Mouse (Mus musculus) gastrocnemius, postnatal 25 days (tissue): Measurements from ENCODE around the gene Cd82. TPM values are rescaled to one million over a fixed set of nuclear protein-coding genes. Genes with fewer than 3 reads are reported as not detected.

Experiments
- DNase-seq: peaks from one replicate; pipeline ENCODE4 v3.0.0; 2022
- total RNA-seq, 2 experiments: library from RNA; stranded (reverse); gene quantifications; 1 replicate in 1 of 2; 2 replicates in 1 of 2; pipeline ENCODE4 v1.2.3; 2021

Gene Cd82
- total RNA-seq, 2 experiments from 2014 or later = 9.1 to 12.0 TPM

GRCm38 (mm10) chr2:93466314-93466713 lies 3.4 kb upstream of the Cd82 start:
- no peak for DNase-seq

GRCm38 (mm10) chr2:93461869-93462714 lies 848 bp downstream of the Cd82 start:
- peak; percentile 95 for DNase-seq

GRCm38 (mm10) chr2:93460786-93461469 lies 2.0 kb downstream of the Cd82 start:
- DNase-seq = no peak

GRCm38 (mm10) chr2:93459208-93459920 lies 3.6 kb downstream of the Cd82 start:
- DNase-seq = no peak

DNA sequence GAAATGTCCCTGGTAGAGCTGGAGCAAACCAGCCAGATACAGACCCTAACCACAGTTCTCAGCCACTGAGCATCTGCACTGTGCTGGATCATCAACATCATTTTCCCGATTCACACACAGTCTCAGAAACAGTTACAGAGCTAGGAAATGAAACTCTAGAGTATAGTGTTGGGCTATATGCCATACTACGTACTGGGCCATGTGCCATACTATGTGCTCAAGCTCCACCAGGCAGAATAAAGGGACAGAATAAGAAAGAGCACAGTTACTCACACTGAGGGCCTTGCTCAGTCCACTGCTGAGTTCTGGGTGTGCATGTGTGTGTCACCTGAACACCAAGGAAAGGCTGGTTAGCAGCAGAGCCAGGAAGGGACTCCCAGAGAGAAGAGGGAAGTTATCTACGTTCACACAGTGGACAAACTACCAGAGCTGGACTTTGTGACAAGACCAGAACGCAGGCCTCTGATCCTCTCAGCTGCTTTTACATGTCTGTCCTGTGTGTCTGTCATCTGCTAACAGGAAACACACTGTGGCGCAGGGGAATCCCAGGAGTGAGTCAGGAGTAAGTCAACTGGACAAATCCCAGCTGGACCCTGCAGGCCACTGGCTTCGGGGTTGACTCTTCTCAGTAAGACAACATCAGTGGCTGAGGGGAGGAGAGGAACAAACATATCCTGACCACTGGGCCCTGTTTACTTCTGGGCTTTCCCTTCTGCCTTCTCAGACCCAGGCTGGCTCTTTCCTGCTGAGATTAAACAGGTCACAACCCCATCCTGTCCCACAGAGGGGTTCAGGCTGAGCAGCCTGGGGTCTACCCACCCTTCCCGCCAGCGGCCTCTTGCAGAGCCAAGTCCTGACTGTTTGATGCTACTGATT lies 4.4 kb downstream of the Cd82 start:
- DNase-seq = no peak

GRCm38 (mm10) chr2:93457426-93458130 lies 5.4 kb downstream of the Cd82 start:
- no peak for DNase-seq

DNA sequence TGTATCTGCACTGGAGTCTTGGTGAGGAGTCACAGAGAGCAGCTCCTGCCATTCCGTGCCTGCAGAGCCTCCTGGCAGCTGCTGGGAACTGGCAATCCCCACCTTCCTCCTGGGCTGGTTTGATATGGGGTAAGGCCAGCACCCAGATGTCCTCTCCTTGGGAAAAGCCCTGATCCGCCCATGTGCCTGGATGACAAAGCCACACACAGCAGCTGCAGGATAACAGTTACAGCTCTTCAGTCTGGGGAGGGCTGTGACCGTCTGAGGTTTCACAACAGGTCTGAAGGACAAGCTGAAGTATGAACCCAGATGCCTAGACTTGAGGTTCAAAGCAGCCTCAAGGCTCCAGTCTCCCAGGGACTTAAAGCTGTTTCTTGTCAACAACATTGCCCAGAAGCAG lies 6.8 kb downstream of the Cd82 start:
- no peak for DNase-seq

GRCm38 (mm10) chr2:93454817-93455591 lies 7.9 kb downstream of the Cd82 start:
- no peak for DNase-seq

DNA sequence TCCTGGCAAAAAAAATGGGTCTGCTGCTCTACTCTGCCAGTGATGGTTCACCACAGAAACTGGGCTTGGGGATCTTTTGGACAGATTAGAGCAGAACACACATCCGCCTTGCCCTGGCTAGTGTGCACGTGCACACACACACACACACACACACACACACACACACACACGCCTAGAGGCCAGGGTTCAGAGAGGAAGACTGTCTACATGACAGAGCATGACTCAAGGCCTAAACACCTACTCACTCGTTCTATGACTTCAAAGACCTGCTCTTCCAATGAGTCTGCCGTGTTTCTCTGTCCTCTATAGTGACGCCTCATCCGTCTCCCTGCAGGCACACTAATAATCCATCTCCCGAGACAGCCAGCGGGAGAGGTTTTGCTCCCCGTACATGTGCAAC lies 8.6 kb downstream of the Cd82 start:
- no peak for DNase-seq

DNA sequence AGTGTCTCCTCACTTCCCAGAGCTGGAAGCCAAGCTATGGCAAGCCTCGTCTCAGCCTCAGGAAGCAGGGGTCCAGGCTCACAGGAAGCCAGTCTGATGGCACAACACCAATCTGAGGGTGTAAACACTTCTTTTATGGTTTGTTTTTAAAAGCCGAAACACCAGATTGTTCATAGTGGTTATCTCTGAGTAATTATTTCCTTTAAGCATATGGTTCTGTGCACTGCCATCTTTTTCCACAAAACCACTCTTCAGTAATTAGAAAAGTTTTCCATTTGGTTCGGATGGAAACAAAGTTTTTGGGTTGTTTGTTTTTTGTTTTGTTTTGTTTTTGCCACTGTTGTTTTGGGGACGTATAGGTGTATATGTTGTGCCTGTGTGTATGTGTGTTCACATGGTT lies 9.9 kb downstream of the Cd82 start:
- DNase-seq = no peak

DNA sequence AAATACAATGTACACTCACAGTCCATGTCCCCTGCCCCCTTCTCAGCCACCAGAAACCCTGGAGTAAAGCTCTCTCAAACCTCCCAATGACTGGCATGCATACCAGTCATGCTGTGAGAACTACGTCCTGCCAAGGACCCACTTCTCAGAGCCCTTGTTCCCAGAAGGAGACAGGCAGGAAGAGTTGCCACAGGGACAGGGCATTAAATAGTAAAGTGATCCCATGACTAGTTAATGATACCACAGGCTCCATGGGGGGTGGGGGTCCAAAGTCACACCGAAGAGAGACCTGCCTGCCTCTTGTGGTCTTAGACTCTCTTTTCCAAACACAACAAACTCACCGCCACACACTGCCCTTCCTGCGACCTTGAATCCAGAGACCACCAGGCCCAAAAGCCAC lies 10.4 kb downstream of the Cd82 start:
- no peak for DNase-seq

- no peak for DNase-seq
Observed at GRCm38 (mm10) chr2:93452057-93452456, 10.9 kb downstream of the Cd82 start.

DNA sequence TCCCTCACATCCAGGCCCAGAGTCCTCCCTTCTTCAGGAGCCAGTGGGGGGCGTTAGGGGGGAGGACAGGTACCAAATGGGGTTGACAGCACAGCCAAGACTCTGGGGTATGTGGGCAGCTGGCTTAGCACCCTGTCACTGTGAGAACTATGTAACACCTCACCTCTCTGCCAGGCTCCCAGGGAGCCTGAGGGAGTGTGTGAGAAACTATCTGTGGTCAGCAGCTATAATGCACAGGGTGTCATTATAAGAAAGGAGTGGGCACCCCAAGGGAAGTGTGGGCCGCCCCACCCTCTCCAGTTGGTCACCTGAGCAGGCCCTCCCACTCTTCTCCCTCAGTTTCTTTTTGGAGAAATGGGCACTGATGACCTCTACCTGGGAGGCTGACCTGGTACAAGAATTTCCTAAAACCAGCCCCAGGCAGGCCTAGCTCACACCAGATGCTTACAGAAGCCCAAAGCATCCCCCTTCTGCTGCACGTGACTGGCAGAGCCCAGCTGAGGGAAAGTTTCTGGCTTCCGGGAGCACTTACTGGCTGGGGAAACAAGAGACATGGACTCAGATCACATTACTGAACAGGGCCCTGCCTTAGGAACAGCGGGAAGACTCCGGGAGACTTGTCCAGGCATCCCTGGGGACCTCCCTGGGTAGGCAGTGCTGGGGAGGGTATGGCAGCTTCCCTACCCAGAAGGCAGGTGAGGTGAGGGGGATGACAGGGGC lies 11.6 kb downstream of the Cd82 start:
- DNase-seq = no peak

GRCm38 (mm10) chr2:93450695-93451094 lies 12.2 kb downstream of the Cd82 start:
- no peak for DNase-seq

- DNase-seq = no peak
Observed at GRCm38 (mm10) chr2:93449657-93450056, 13.3 kb downstream of the Cd82 start.

- DNase-seq = no peak
Observed at GRCm38 (mm10) chr2:93448774-93449173, 14.2 kb downstream of the Cd82 start.

- no peak for DNase-seq
Observed at GRCm38 (mm10) chr2:93447500-93448249, 15.3 kb downstream of the Cd82 start.

DNA sequence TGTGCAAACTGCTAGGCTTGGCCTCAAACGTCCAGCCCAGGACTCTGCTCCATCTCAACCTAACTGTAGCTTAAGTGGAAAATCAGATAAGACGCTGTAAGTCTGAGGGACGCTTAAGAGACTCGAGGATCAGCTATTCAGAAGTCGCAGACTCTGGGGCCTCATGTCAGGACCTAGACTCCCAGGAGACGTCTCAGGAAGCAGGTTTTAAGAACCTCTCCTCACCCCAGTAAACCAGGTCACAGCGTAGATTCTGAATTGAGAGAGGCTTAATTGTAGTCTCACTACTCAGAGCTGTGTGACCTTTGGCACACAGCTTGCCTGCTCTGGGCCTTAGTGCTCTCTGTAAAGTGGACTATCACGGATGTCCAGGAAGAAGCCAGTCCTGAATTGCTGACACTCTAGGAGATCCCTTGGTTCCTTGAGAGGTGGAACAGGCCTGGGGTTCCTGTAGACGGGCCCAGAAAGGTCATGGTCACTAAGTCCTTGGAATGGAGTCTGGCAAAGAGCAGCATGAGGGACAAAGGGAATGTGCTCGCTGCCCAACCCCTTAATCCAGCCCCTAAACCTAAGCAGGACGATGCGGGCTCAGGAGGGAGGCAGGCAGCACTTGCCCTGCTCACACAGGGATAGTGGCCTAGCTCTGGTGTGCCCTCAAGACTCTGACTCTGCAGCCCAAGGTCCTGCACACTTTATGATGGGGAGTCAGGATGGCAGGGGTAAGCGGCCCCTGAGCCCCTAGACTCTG lies 16.2 kb downstream of the Cd82 start:
- DNase-seq = no peak
